Mouse (Mus musculus): ENCODE results near the gene Gm49510. TPM values are rescaled to one million over a fixed set of nuclear protein-coding genes. Genes with fewer than 3 reads are reported as not detected.

The Gm49510 gene
- polyA plus RNA-seq, 1 experiment from 2014 or later: 0.74 TPM

DNA sequence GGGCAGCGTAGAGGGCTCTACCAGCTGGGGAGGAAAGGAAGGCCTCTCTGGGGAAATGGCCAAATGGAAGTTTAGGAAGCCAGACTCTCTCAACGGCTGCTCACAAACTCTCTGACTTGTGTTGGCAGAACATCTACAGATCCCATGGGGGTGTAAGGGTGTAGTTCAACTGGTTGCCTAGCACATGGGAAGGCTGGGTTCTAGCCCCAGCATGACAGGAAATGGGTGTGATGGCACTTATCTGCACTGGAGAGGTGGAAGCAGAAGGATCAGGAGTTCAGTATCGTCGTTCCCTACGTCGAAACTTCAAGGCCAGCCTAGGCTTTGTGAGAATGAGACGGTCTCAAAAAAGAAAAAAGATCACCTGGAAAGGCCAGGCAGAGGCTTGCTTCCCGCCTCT, 9.5 kb downstream of the Gm49510 start:
- peaks cover 16% of the 10 kb centered on the region for H3K4me1 ChIP-seq
- no peak for DNase-seq (ENCODE audit: low spot score)
- no peaks in the 10 kb centered on the region for H3K9me3 ChIP-seq
- H3K36me3 ChIP-seq (replicated peaks): peaks cover 78% of the 10 kb centered on the region
- H3K4me3 ChIP-seq: no peak overlapping the region
- H3K27ac ChIP-seq (replicated peaks): no peak overlapping the region
- H3K27me3 ChIP-seq (replicated peaks; ENCODE audit: low read depth, poor library complexity, severe bottlenecking): no peaks in the 10 kb centered on the region
- 91% methylated on average over 8 of the region's 8 CpGs for WGBS

- H3K9me3 ChIP-seq: no peaks in the 10 kb centered on the region
Observed at GRCm38 (mm10) chr15:78912040-78912439, 12.6 kb downstream of the Gm49510 start.

DNA sequence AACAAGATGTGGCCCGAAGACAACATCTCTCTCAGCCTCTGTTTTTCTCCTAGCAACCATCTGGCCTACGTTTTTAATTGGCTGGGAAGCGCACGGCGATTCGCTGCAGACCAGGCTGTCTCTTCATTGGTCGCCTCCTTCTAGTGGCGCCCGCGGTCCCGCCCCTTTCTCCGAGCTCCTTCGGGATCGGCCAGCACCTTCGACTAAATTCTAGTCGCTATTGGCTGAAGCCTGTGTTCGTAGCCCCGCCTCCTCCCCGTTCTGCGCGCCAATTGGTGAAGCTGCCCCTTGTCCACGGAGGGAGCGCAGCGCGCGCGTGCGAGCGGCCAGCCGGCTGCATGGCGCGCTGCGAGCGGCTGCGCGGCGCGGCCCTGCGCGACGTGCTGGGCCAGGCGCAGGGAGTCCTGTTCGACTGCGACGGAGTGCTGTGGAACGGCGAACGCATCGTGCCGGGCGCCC, 14.2 kb downstream of the Gm49510 start, which contains the start of gene Pdxp:
Gene Pdxp, plus strand, starts transcription at position 288 of the 459 bp plus-strand sequence.
- peaks cover 54% of the 10 kb centered on the region for H3K4me1 ChIP-seq
- H3K27me3 ChIP-seq (replicated peaks; ENCODE audit: low read depth, poor library complexity, severe bottlenecking): no peaks in the 10 kb centered on the region
- H3K9me3 ChIP-seq: no peaks in the 10 kb centered on the region
- DNase-seq (ENCODE audit: low spot score): peak; percentile 99
- under 1% methylated on average over 51 of the region's 51 CpGs for WGBS
- H3K36me3 ChIP-seq (replicated peaks): peaks cover 55% of the 10 kb centered on the region
- H3K4me3 ChIP-seq: peak within 1 kb of the TSS; percentile 80
- H3K27ac ChIP-seq (replicated peaks): peak within 1 kb of the TSS; percentile 95

More at GRCm38 (mm10) chr15:78912040-78912439, 12.6 kb downstream of the Gm49510 start:
- DNase-seq (ENCODE audit: low spot score): peak; percentile 44
- Histone ChIP-seq H3K27me3 (replicated peaks; ENCODE audit: low read depth, poor library complexity, severe bottlenecking) (no peaks in the 10 kb centered on the region), H3K4me3 (no peak overlapping the region), H3K27ac (replicated peaks) (no peak overlapping the region), H3K36me3 (replicated peaks) (peaks cover 57% of the 10 kb centered on the region), H3K4me1 (peaks cover 44% of the 10 kb centered on the region)
- WGBS: 43% methylated on average over 9 of the region's 9 CpGs

- Histone ChIP-seq H3K27me3 (replicated peaks; ENCODE audit: low read depth, poor library complexity, severe bottlenecking) (no peaks in the 10 kb centered on the region), H3K27ac (replicated peaks) (peak overlapping the region; percentile 95), H3K36me3 (replicated peaks) (peaks cover 55% of the 10 kb centered on the region), H3K4me1 (peaks cover 54% of the 10 kb centered on the region), H3K9me3 (no peaks in the 10 kb centered on the region), H3K4me3 (peak overlapping the region; percentile 80)
- DNase-seq (ENCODE audit: low spot score): peak; percentile 74
- under 1% methylated on average over 87 of the region's 87 CpGs for WGBS
Observed at GRCm38 (mm10) chr15:78914091-78914822, 14.8 kb downstream of the Gm49510 start.

- 53% methylated on average over 8 of the region's 8 CpGs for WGBS
- H3K27me3 ChIP-seq (replicated peaks; ENCODE audit: low read depth, poor library complexity, severe bottlenecking): no peaks in the 10 kb centered on the region
- no peaks in the 10 kb centered on the region for H3K9me3 ChIP-seq
- H3K4me3 ChIP-seq: peak overlapping the region; percentile 80
- H3K36me3 ChIP-seq (replicated peaks): peaks cover 55% of the 10 kb centered on the region
- peak overlapping the region; percentile 95; the same call in 1 of the 2 replicates for H3K27ac ChIP-seq (replicated peaks)
- H3K4me1 ChIP-seq: peaks cover 54% of the 10 kb centered on the region
- no peak for DNase-seq (ENCODE audit: low spot score)
Observed at GRCm38 (mm10) chr15:78914823-78915659, 15.6 kb downstream of the Gm49510 start.

GRCm38 (mm10) chr15:78915660-78916017, 16.2 kb downstream of the Gm49510 start:
- Histone ChIP-seq H3K9me3 (no peaks in the 10 kb centered on the region), H3K36me3 (replicated peaks) (peaks cover 52% of the 10 kb centered on the region), H3K4me3 (peak overlapping the region; percentile 80), H3K27ac (replicated peaks) (0 out of 2 replicates have a peak overlapping the region, but pooled peaks have one; percentile 55), H3K4me1 (peaks cover 54% of the 10 kb centered on the region), H3K27me3 (replicated peaks; ENCODE audit: low read depth, poor library complexity, severe bottlenecking) (no peaks in the 10 kb centered on the region)
- peak; percentile 76 for DNase-seq (ENCODE audit: low spot score)
- 8% methylated on average over 8 of the region's 8 CpGs for WGBS

GRCm38 (mm10) chr15:78916052-78916826, 16.8 kb downstream of the Gm49510 start:
- Histone ChIP-seq H3K9me3 (no peaks in the 10 kb centered on the region), H3K27ac (replicated peaks) (peak overlapping the region; percentile 55; the same call in 1 of the 2 replicates), H3K36me3 (replicated peaks) (peaks cover 46% of the 10 kb centered on the region), H3K4me3 (peak overlapping the region; percentile 80), H3K27me3 (replicated peaks; ENCODE audit: low read depth, poor library complexity, severe bottlenecking) (no peaks in the 10 kb centered on the region), H3K4me1 (peaks cover 54% of the 10 kb centered on the region)
- 69% methylated on average over 12 of the region's 12 CpGs for WGBS
- no peak for DNase-seq (ENCODE audit: low spot score)

DNA sequence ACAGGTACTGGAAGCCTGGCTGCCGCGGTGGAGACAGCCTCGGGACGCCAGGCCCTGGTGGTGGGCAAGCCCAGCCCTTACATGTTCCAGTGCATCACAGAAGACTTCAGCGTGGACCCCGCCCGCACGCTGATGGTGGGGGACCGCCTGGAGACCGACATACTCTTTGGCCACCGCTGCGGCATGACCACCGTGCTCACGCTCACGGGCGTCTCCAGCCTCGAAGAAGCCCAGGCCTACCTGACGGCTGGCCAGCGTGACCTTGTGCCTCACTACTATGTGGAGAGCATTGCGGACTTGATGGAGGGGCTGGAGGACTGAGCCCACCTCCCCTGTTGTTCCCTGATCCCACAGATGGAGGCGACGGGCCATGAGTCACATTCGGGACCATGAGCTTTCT, 18.7 kb downstream of the Gm49510 start:
- no peaks in the 10 kb centered on the region for H3K9me3 ChIP-seq
- no peak overlapping the region for H3K27ac ChIP-seq (replicated peaks)
- H3K36me3 ChIP-seq (replicated peaks): peaks cover 41% of the 10 kb centered on the region
- no peak for DNase-seq (ENCODE audit: low spot score)
- H3K4me3 ChIP-seq: 0 out of 2 replicates have a peak overlapping the region, but pooled peaks have one; percentile 4
- WGBS: 92% methylated on average over 23 of the region's 23 CpGs
- peaks cover 42% of the 10 kb centered on the region for H3K4me1 ChIP-seq
- no peaks in the 10 kb centered on the region for H3K27me3 ChIP-seq (replicated peaks; ENCODE audit: low read depth, poor library complexity, severe bottlenecking)

GRCm38 (mm10) chr15:78919914-78920313, 20.4 kb downstream of the Gm49510 start:
- Histone ChIP-seq H3K27me3 (replicated peaks; ENCODE audit: low read depth, poor library complexity, severe bottlenecking) (no peaks in the 10 kb centered on the region), H3K36me3 (replicated peaks) (peaks cover 41% of the 10 kb centered on the region), H3K9me3 (no peaks in the 10 kb centered on the region), H3K4me3 (no peak overlapping the region), H3K4me1 (peaks cover 42% of the 10 kb centered on the region), H3K27ac (replicated peaks) (no peak overlapping the region)
- DNase-seq (ENCODE audit: low spot score): no peak
- 86% methylated on average over 12 of the region's 12 CpGs for WGBS

DNA sequence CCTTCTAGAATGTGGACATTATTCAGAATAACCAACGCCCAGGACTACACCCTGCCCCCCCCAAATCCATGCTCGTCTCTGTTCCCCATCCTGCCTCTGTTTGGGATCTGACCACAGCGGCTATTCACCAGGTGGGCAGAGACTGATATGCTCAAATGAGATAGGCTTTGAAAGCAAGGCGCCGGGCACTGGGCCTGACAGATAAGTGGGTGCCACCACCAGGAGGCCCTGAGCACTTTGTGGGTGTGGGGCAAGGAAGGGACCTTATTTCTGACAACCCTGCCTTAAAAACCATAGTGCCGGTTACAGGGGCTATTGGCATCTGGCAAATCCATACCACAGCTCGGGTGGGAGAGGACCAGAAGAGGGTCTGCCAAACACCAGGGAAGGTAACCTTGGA, 23.2 kb downstream of the Gm49510 start:
- Histone ChIP-seq H3K36me3 (replicated peaks) (peaks cover 24% of the 10 kb centered on the region), H3K27me3 (replicated peaks; ENCODE audit: low read depth, poor library complexity, severe bottlenecking) (peaks cover 12% of the 10 kb centered on the region), H3K27ac (replicated peaks) (no peak overlapping the region), H3K4me1 (peaks cover 45% of the 10 kb centered on the region), H3K4me3 (no peak overlapping the region), H3K9me3 (no peaks in the 10 kb centered on the region)
- DNase-seq (ENCODE audit: low spot score): no peak
- WGBS: 87% methylated on average over 7 of the region's 7 CpGs

DNA sequence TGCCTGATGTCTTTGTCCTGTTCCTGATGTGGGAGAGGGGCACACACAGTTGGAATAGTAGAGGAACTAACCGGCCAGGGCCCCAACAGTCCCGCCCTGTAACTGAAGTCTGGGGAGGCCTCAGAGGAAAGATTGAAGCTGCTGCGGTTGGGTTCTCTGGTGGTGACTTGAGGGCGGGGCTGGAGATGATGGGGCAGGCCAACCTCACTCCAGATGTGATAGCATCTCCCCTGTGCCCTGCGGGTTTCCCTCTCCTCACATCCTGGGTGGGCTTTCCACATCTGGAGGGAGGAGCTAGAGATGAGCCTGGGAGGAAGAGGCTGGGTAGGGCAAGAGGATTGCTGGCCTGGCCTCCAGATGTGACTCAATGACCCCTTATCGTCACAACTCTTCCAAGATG, 24.1 kb downstream of the Gm49510 start:
- Histone ChIP-seq H3K4me1 (peaks cover 49% of the 10 kb centered on the region), H3K9me3 (no peaks in the 10 kb centered on the region), H3K27me3 (replicated peaks; ENCODE audit: low read depth, poor library complexity, severe bottlenecking) (peaks cover 13% of the 10 kb centered on the region), H3K4me3 (no peak overlapping the region), H3K27ac (replicated peaks) (peak overlapping the region; percentile 7), H3K36me3 (replicated peaks) (peaks cover 17% of the 10 kb centered on the region)
- no peak for DNase-seq (ENCODE audit: low spot score)
- WGBS: 59% methylated on average over 6 of the region's 6 CpGs

DNA sequence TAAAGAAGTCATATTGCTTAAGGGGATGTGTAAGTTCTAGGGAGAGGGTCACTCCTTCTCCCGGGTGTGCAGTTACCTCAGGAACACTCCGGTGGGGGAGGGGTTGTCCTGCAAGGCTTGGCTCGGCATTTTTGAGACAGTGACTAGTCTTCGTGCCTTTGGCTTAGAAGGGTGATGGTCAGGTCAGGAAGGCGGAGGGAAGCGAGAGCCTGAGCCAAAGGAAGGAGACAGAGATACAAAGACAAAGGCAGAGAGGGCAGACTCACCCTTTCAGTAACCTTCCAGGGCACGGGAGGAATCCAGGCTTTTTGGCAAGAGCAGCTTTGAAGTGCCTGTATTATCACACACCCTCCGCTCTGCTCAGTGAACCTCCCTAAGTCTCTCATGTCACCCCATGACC, 25.7 kb downstream of the Gm49510 start:
- Histone ChIP-seq H3K36me3 (replicated peaks) (peaks cover 13% of the 10 kb centered on the region), H3K4me1 (peaks cover 50% of the 10 kb centered on the region), H3K27me3 (replicated peaks; ENCODE audit: low read depth, poor library complexity, severe bottlenecking) (peaks cover 13% of the 10 kb centered on the region), H3K9me3 (no peaks in the 10 kb centered on the region), H3K4me3 (no peak overlapping the region), H3K27ac (replicated peaks) (peak overlapping the region; percentile 88)
- WGBS: 34% methylated on average over 8 of the region's 8 CpGs
- DNase-seq (ENCODE audit: low spot score): no peak

All from embryonic facial prominence, embryonic 10.5 days (tissue).